Mouse (Mus musculus) testis, postnatal 10 days (tissue): ENCODE results near the gene Cubn.

Experiments used
- DNase-seq: peaks from one replicate; pipeline ENCODE4 v3.0.0; 2021; ENCODE audit warnings: low spot score

Cubn gene

GRCm38 (mm10) chr2:13352775-13353174 lies 138.8 kb downstream of the Cubn start:
- DNase-seq = no peak

- no peak for DNase-seq
These were observed 139.4 kb downstream of the Cubn start for GRCm38 (mm10) chr2:13352112-13352728.

- no peak for DNase-seq
These were observed 149.2 kb downstream of the Cubn start for GRCm38 (mm10) chr2:13342325-13342926.

GRCm38 (mm10) chr2:13335446-13335845 lies 156.2 kb downstream of the Cubn start:
- DNase-seq = no peak

- DNase-seq = no peak
These were observed 161.7 kb downstream of the Cubn start for GRCm38 (mm10) chr2:13329754-13330417.

- DNase-seq = no peak
These were observed 188.2 kb downstream of the Cubn start for GRCm38 (mm10) chr2:13303376-13303775.

- no peak for DNase-seq
These were observed 192.6 kb downstream of the Cubn start for GRCm38 (mm10) chr2:13299031-13299430.

- no peak for DNase-seq
These were observed 193.9 kb downstream of the Cubn start for GRCm38 (mm10) chr2:13297733-13298132.

- no peak for DNase-seq
These were observed 201.0 kb downstream of the Cubn start for GRCm38 (mm10) chr2:13290661-13291060.

- DNase-seq = no peak
These were observed 201.5 kb downstream of the Cubn start for GRCm38 (mm10) chr2:13290070-13290469.

- no peak for DNase-seq
These were observed 213.3 kb downstream of the Cubn start for GRCm38 (mm10) chr2:13278114-13278862.

- DNase-seq = peak; percentile 63
These were observed 215.7 kb downstream of the Cubn start for GRCm38 (mm10) chr2:13275874-13276273.

- peak; percentile 93 for DNase-seq
These were observed 220.3 kb downstream of the Cubn start, which contains the start of gene Rsu1 for GRCm38 (mm10) chr2:13271165-13271957. TSS of gene Rsu1 (minus strand) at chr2:13271415.

GRCm38 (mm10) chr2:13270736-13271135 lies 220.9 kb downstream of the Cubn start:
- DNase-seq = no peak

- no peak for DNase-seq
These were observed 222.8 kb downstream of the Cubn start for GRCm38 (mm10) chr2:13268681-13269293.

- no peak for DNase-seq
These were observed 226.7 kb downstream of the Cubn start for GRCm38 (mm10) chr2:13264875-13265274.

GRCm38 (mm10) chr2:13263150-13263549 lies 228.5 kb downstream of the Cubn start:
- no peak for DNase-seq

- DNase-seq = no peak
These were observed 233.0 kb downstream of the Cubn start for GRCm38 (mm10) chr2:13258606-13259005.

- no peak for DNase-seq
These were observed 250.9 kb downstream of the Cubn start for GRCm38 (mm10) chr2:13240711-13241110.

GRCm38 (mm10) chr2:13237140-13237901 lies 254.3 kb downstream of the Cubn start:
- peak; percentile 50 for DNase-seq

- no peak for DNase-seq
These were observed 255.9 kb downstream of the Cubn start for GRCm38 (mm10) chr2:13235696-13236095.
